Comparison of ENCODE assay signal across 15 mouse cellular contexts in the genomic region with DNA sequence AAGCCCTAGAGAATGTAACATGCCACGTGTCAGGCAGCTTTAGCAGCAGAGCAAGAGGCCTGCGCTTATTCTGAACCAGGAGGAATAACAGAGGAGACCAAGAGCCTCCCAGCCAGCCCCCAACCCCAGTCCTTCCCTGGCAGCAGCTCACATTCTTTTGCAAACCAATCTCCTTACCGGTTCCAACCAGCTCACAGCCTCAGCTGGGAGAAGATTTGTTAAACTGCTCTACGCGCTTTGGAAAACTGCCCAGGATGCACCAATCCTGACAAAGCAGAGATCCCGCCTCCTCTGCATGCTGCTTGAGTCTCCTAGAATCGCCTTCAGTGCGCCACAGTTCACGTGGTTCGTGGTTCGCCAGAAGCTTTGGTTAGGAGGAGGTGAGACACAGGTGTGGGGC. TPM values are rescaled to one million over a fixed set of nuclear protein-coding genes. Genes with fewer than 3 reads are reported as not detected.
DNase-seq lines count a peak whose midpoint lies in the region; ATAC-seq lines count a peak whose summit lies in the region.
"Had no signal": no experiment of that assay in that cellular context is flagged by ENCODE, and none has a peak within 500 bp of the region (broad histone marks: within the 10 kb centered on the region; RNA-seq: fewer than 3 reads in every experiment).

No protein-coding gene starts in this region.

- no peaks in the 10 kb centered on the region for H3K36me3 ChIP-seq in forebrain, embryonic 14.5 days (ENCODE audit: control insufficient read depth, insufficient read depth, low read length)
- H3K36me3 ChIP-seq in neural tube, embryonic 14.5 days (ENCODE audit: control insufficient read depth, insufficient read depth, low read length) = no peaks in the 10 kb centered on the region

- no peak overlapping the region for H3K4me3 ChIP-seq in forebrain, embryonic 14.5 days (ENCODE audit: low read depth, low read length)
- no peak overlapping the region for H3K4me3 ChIP-seq in neural tube, embryonic 14.5 days (ENCODE audit: low read depth, low read length)

- H3K9me3 ChIP-seq in forebrain, embryonic 14.5 days (replicated peaks; ENCODE audit: control insufficient read depth, low read length) = no peaks in the 10 kb centered on the region
- H3K9me3 ChIP-seq in neural tube, embryonic 14.5 days (ENCODE audit: control insufficient read depth, low read length) = no peaks in the 10 kb centered on the region

- no peak overlapping the region for H3K27ac ChIP-seq in forebrain, embryonic 14.5 days (ENCODE audit: low read depth, low read length)
- H3K27ac ChIP-seq in neural tube, embryonic 14.5 days (ENCODE audit: low read depth, low read length) = no peak overlapping the region

- peak; percentile 14 for DNase-seq in embryo, embryonic 11 days
- DNase-seq in embryo, embryonic 9.5 days (ENCODE audit: extremely low spot score) = no peak
- peak; percentile 7 to 15 for DNase-seq in left cerebral cortex, postnatal 36 days (ENCODE audit: low spot score in 2 of 2)
- no peak for DNase-seq in left cerebral cortex, adult 11 months (ENCODE audit: low spot score)
- DNase-seq in forebrain, embryonic 14.5 days (ENCODE audit: low spot score) = peak; percentile 83
- no peak for DNase-seq in MN1 (ENCODE audit: low spot score)

- no peak overlapping the region for H3K9ac ChIP-seq in forebrain, embryonic 14.5 days (ENCODE audit: low read length)
- H3K9ac ChIP-seq in neural tube, embryonic 14.5 days (replicated peaks; ENCODE audit: low read depth, low read length) = no peak overlapping the region

- no peak overlapping the region; the same call in 1 of the 2 replicates for H3K4me2 ChIP-seq in forebrain, embryonic 14.5 days (ENCODE audit: low read length)
- H3K4me2 ChIP-seq in neural tube, embryonic 14.5 days (ENCODE audit: low read depth, low read length) = no peak overlapping the region

- peaks cover 13% of the 10 kb centered on the region for H3K4me1 ChIP-seq in forebrain, embryonic 14.5 days (ENCODE audit: control insufficient read depth, insufficient read depth, low read length)
- peaks cover 8% of the 10 kb centered on the region; the same call in 1 of the 2 replicates for H3K4me1 ChIP-seq in neural tube, embryonic 14.5 days (ENCODE audit: control insufficient read depth, insufficient read depth, low read length)

- H3K27me3 ChIP-seq in forebrain, embryonic 14.5 days (replicated peaks; ENCODE audit: control insufficient read depth, insufficient read depth, low read length) = no peaks in the 10 kb centered on the region
- H3K27me3 ChIP-seq in neural tube, embryonic 14.5 days (ENCODE audit: control insufficient read depth, insufficient read depth, low read length) = 0 out of 2 replicates have a peak, but pooled peaks cover 2% of the 10 kb centered on the region

- peak; percentile 24; the same call in 1 of the 2 replicates for ATAC-seq in forebrain, embryonic 14.5 days
- peak; percentile 60; the same call in 1 of the 2 replicates for ATAC-seq in neural tube, embryonic 14.5 days (ENCODE audit: low read depth)
- no peak for ATAC-seq in monocyte, adult 5-6 weeks (replicated peaks; ENCODE audit: insufficient number of reproducible peaks, low FRiP score, low TSS enrichment, poor library complexity, severe bottlenecking)
- ATAC-seq: Patski had no signal

- 41% methylated on average over 11 of the region's 11 CpGs for WGBS in forebrain, embryonic 14.5 days
- WGBS in neural tube, embryonic 14.5 days = 44% methylated on average over 11 of the region's 11 CpGs

- intact Hi-C loops in left cerebral cortex, postnatal 36 days (cut with DNase I) = no loop called here

RNA-seq across cellular contexts. Expression of a gene that starts 51.8 kb away (rescaled TPM):
- total RNA-seq in left cerebral cortex, postnatal 36 days (2021) = not detected
- polyA plus RNA-seq in forebrain, embryonic 14.5 days (2014; fragmentation: Nextera tagmentation; extraction: Ambion mirVana) = not detected in 2 replicates
- not detected in 2 replicates for polyA plus RNA-seq in neural tube, embryonic 14.5 days (2014; fragmentation: Nextera tagmentation; extraction: Ambion mirVana)
- total RNA-seq in monocyte, adult 5-6 weeks (2017) = not detected in 3 replicates
- total RNA-seq: hematopoietic stem cell, adult 5-6 weeks; layer of hippocampus, adult 18-20 months; liver, adult 2 months; megakaryocyte progenitor cell, adult 5-6 weeks had no signal
- polyA plus RNA-seq: cortical plate, adult 2 months; gonadal fat pad, adult 2 months; liver, adult 2 months; Patski had no signal

Comparison
In these comparisons a context has a peak if more than half of its experiments do, and no peak if none do; other contexts are left out.
1. DNase-seq: peak in embryo, embryonic 11 days (single experiment), left cerebral cortex, postnatal 36 days (2 of 2) and forebrain, embryonic 14.5 days (single experiment); none in embryo, embryonic 9.5 days (single experiment), left cerebral cortex, adult 11 months (single experiment) and MN1 (single experiment).